Mouse (Mus musculus) neural tube, embryonic 10.5 days (tissue): ENCODE measurements around the gene Cabin1.

Experiments used
- DNase-seq: peaks from one replicate; pipeline ENCODE4 v3.0.0-alpha.2; 2017; ENCODE audit warnings: low spot score; ENCODE audit errors: extremely low spot score

The Cabin1 gene

GRCm38 (mm10) chr10:75637711-75638110 lies 126.4 kb downstream of the Cabin1 start:
- no peak for DNase-seq

DNA sequence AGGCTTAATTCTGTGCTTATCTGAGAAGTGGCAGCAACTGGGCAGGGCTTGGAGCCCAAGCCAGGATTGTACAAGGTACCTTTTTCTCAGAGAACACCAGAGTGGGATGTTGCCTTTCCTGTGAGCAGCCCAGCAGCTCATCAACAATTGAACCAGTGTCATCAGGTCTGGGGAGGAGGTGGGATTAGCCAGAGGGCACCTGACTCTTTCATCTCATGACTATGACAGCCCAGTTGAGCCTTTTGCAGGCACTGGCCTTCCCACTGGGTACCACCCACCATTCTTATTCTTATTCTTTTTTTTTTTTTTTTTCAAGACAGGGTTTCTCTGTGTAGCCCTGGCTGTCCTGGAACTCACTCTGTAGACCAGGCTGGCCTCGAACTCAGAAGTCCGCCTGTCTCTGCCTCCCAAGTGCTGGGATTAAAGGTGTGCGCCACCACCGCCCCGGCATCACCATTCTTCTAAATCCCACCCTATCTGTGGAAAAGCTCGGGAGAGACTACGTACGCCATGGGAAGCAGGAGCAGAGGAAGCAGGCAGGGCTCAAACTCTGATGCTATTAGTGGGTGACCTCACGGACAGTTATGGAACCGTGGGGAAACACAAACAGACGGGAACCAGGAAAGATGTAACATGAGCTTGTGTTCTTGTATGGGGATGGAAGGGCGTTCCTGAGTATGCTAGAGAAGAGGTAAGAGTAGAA lies 127.9 kb downstream of the Cabin1 start:
- no peak for DNase-seq

DNA sequence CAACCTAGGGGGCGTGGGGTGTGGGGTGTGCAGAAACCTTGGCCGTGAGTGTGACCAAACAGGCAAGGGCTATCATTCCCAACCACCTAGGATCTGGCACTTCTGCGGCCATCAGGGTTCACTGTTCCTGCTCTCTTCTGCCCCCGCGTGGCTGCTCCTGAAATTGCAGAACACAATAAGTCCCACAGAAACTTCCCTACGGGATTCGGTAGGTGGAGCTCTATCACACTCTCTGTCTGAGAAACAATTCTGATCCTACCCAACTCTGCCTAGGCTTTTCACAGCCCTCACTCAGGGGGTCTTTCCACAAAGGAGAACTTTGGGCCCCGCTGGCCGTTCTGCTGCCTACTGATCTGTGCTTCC lies 128.5 kb downstream of the Cabin1 start:
- DNase-seq = peak; percentile 86

DNA sequence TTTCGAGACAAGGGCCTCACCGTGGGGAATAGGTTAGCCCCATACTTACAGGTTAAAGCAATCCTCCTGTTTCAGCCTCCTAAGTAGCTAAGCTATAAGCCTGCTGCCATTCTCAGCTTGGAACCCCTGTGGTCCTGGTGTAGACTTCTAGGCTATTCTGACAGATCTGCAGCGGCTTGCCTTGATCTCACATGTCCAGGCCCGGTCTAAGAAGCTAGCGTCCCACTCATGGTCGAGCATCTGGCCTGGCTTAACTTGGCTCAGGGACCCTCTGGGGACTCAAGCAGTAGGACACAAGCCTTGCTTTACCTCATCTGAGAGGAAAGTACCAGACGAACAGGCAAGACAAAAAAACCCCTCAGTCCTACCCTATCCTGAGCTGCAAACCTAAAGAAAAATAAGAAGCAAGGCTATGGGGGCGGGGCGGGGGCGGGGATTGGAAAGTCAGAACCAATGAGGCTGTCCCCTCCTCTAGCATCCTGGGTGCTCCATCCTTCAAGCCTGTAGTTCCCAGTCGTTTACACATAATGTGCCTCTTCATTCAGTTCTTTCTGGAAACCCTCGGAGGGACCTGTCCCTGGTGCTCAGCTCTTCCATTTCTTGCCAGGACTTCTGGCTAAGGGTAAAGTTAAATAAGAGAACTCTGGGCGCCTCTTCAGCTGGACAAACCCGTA lies 129.0 kb downstream of the Cabin1 start:
- no peak for DNase-seq

- no peak for DNase-seq
Measured at GRCm38 (mm10) chr10:75634610-75635009, 129.5 kb downstream of the Cabin1 start.

GRCm38 (mm10) chr10:75633576-75634139 lies 130.5 kb downstream of the Cabin1 start:
- no peak for DNase-seq

DNA sequence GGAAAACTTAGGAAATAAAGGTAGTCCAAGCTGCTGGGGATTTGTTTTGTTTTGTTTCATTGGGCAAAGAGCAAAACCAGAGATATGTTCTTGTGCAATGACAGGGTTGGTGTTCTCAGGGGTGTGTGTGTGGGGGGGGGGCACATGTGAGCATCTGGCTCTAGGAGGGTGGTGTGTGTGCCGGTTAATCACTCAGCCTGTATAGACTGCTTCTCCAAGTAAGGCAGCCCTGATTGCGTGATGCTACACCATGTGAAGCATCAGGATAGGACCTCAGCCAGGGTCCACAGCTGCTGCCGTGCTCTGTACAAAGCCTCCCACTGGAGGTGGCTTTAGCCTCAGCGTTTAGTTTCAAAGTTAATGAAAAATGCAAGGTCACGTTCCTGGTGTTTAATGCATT lies 131.1 kb downstream of the Cabin1 start:
- no peak for DNase-seq

GRCm38 (mm10) chr10:75632633-75633032 lies 131.5 kb downstream of the Cabin1 start:
- no peak for DNase-seq

DNA sequence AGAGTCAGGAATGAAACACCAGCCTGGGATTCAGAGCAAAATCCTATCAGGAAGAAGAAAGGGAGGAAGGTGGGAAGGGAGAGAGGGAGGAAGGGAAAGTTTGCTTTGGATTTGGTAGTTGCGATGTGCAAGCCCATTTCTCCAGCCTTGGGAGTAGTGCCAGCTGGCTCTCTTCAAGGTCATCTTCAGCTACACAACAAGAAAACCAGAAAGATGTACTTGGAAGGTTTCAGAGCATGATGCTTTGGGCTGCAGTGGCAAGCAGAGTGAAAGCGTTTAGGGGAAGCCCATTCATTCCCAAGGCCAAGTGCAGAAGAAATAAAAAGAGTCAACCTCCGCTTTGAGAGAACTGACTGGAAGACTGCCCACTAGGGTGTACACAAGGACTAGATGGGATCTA lies 136.7 kb downstream of the Cabin1 start:
- no peak for DNase-seq

- DNase-seq = no peak
Measured at GRCm38 (mm10) chr10:75626991-75627390, 137.2 kb downstream of the Cabin1 start.

GRCm38 (mm10) chr10:75625920-75626319 lies 138.2 kb downstream of the Cabin1 start:
- no peak for DNase-seq

DNA sequence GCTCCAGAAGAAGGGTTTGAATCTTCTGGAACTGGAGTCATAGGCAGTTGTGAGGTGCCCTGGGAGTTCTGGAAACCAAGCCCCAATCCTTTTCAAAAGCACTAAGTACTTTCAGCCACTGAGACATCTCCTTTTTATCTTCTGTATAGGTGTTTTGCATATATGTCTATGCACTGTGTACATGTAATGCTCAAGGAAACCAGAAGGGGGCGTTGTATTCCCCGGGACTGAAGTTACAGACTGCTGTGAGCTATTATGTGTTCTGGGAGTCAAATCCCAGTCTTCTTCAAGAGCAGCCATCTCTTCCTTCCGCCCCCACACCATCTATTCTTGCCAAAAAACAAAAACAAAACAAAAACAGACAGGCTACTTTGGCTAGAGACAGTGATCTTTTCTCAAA lies 143.3 kb downstream of the Cabin1 start:
- DNase-seq = no peak

- no peak for DNase-seq
Measured at GRCm38 (mm10) chr10:75616044-75616443, 148.1 kb downstream of the Cabin1 start.

DNA sequence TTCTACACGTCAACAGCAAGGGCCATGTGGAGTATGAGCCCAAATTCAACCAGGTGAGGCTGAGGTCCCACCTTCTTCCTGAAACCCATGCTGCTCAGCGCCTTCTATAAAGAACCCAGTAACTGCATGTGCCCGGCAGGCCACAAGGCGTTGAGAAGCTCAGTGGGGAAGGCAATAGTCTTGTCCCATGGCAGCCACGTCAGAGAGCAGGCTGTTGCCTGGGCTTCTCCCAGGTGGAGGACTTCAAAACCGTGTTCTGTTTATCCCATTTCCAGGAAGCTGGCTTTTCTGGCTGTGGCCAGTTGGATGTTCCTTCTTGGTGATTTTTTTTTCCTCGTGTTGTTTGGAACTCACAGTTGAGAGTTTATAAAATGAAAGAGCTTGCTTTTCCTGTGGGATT lies 153.7 kb downstream of the Cabin1 start:
- DNase-seq = no peak

DNA sequence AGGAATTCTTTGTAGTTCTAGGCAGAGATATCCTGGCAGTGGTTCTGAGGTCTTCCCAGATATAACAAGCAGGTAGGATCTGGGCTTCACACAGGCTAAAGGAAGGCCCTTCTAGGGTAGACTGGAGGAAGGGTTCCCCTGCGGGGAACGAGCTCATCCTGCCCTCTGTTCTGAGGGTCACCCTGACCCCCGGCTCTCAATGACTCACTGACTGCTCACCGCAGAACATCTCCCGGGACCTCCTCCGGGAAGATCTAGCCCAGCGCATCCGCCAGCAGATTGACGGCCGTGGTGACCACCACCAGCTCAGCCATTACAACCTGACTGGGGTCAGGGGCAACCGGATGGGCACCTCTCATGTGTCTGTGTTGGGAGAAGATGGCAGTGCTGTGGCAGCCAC lies 155.2 kb downstream of the Cabin1 start:
- DNase-seq = no peak

DNA sequence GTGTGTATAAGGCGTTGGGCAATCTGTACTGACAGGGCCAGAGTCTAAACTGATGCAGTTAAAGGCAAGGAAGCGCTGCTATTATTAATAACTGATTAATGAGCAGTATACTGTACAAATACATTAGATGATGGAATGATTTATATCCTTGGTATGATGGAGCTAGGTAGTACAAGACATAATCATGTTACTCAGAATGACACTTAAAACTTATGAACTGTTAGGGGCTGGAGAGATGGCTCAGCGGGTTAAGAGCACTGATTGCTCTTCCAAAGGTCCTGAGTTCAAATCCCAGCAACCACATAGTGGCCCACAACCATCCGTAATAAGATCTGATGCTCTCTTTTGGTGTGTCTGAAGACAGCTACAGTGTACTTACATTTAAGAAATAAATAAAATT lies 156.9 kb downstream of the Cabin1 start:
- no peak for DNase-seq

DNA sequence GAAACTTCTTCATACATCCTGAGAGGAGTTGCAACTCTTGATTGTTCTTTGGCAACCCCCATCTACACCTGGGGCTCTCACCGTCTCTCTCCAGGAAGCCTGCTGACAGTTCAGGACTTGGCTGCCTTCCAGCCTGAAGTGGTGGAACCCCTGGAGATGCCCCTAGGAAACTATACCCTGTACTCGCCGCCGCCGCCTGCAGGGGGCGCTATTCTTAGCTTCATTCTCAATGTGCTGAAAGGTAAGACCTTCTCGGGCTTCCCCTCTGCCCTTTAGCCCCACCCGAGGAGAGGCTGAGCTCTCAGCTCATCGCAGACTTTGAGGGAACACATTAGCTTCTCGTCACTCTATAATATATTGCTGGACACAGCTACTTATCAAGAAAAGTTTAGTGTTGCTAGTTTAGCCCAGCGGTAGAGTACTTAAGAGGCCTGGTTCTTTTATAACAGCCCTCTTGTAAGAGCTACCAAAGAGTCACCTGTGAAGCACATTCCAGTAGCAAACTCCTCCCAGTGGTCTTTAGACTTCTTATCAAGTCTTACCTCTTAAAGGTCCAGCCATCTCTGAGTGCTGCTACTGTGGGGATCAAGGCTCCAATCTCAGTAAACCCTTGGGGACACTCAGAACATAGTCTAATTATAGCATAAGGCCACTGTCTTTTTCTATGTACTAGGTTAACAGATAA lies 158.8 kb downstream of the Cabin1 start:
- DNase-seq = no peak

DNA sequence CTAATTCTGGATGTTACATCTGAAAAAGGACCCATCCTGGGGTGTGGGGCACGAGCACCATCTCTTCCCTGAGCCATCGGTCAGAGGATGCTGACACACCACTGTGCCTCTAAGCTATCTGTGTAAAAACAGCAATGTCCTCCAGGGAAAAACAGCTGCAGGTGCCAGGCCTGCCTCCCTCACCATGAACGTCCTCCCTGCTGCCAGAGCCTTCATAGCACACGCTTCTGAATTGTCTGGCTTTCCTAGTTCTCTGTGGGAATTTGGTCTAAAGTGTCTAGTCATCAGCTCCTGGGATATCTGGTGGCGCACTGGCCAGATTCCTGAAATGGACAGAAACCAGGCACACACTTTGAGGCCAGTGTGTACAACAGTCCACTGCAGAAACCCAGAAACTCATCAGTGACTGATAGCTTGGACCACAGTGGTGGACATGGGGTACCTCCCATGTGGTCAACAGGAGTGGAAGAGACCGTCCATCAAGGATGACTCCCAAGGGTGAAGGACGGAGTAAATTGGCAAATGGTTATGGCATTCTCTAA lies 163.9 kb downstream of the Cabin1 start:
- no peak for DNase-seq
